Mouse (Mus musculus) mature B cell (primary cell): ENCODE results near the gene Esrrb.

Experiments
- in situ Hi-C: fragments of 300-500 bp; cut with MboI; formaldehyde crosslinking; loops from 2 replicates; pipeline ENCODE4 v1.14.3; 2019

Esrrb gene

DNA sequence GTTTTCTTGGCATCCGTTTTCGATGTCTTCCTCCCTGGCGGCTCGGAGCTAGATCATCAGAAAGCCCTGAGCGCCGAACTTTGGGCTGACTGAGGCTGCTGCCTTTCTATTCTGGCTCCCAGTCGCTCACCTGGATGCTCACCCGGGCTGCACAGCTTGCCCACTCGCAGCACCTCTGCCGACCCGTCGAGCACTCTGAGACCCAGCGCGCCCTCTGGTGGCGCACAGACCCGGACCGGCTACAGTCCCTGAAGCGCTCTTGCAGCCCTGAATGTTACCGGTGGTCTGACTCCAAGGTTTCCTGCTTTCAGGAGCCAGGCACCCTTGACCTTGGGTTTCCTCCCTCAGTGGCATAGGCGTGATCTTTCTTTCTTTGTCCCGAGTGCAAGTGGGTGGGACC lies 41.8 kb downstream of the Esrrb start:
- in situ Hi-C loops, result loop anchor here (10.0 kb wide), 1 partner anchor 268 kb away; no protein-coding TSS in a partner anchor

- in situ Hi-C loops, result no loop called here
Measured at GRCm38 (mm10) chr12:86421490-86421904, 60.6 kb downstream of the Esrrb start.

GRCm38 (mm10) chr12:86422166-86422910 lies 61.4 kb downstream of the Esrrb start:
- in situ Hi-C loops, result no loop called here

- in situ Hi-C loops, result no loop called here
Measured at GRCm38 (mm10) chr12:86423102-86423501, 62.2 kb downstream of the Esrrb start.

- in situ Hi-C loops, result no loop called here
Measured at GRCm38 (mm10) chr12:86427585-86427984, 66.7 kb downstream of the Esrrb start.

GRCm38 (mm10) chr12:86431671-86432070 lies 70.8 kb downstream of the Esrrb start:
- in situ Hi-C loops, result no loop called here

- in situ Hi-C loops, result no loop called here
Measured at GRCm38 (mm10) chr12:86433371-86433821, 72.5 kb downstream of the Esrrb start.

DNA sequence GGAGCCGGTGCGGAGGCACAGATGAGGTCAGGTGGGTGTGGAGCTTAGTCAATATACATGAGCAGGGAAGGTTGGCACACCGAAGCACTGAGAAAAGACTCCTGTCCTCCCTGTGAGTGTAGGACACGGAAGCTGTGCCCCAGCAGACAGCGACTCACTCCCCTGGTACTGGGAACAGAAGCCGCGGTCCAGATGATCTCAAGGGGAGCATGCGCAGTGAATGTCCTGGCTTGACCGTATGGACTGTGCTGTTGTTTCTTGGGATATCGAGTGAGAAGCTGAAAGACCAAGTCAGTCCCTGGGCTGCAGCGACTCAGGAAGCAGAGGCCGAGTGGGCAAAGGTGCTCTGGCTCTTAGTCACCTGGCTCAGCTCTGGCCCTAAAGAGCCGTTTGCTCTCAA lies 74.7 kb downstream of the Esrrb start:
- in situ Hi-C loops, result no loop called here

DNA sequence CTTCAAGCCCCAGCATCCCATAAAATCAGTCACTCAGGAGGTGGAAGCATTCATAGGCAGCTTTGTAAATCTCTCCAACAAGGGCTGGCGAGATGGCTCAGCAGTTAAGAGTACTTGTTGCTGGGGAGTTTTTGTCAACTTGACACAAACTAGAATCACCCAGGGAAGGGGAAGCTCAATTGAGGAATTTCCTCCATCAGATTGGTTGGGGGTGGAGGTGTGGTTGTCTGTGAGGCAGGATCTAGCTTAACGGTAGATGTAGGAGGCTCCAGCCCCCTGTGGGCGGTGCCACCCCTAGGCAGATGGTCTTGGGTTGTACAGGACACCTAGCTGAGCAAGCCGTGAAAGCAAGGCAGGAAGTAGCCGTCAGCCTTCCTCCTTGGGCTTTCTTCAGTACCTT lies 89.9 kb downstream of the Esrrb start:
- in situ Hi-C loops, result no loop called here

GRCm38 (mm10) chr12:86455009-86455408 lies 94.1 kb downstream of the Esrrb start:
- in situ Hi-C loops, result no loop called here

GRCm38 (mm10) chr12:86462742-86463470 lies 102.0 kb downstream of the Esrrb start:
- in situ Hi-C loops, result no loop called here

- in situ Hi-C loops, result no loop called here
Measured at GRCm38 (mm10) chr12:86464385-86464784, 103.5 kb downstream of the Esrrb start.

- in situ Hi-C loops, result no loop called here
Measured at GRCm38 (mm10) chr12:86466180-86466579, 105.3 kb downstream of the Esrrb start.

DNA sequence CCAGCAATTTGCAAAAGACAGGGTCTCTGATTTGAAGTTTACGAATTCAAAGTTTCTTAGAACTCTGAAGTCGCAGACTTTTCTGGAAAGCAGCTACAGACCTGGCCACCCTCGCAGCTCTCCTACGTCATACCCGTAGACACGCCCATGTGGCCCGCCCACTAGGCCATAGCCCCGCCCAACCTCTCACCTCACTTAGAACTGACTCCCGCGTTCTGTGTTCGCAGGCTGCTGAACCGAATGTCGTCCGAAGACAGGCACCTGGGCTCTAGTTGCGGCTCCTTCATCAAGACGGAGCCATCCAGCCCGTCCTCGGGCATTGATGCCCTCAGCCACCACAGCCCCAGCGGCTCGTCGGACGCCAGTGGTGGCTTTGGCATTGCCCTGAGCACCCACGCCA lies 109.0 kb downstream of the Esrrb start:
- in situ Hi-C loops, result no loop called here

GRCm38 (mm10) chr12:86470912-86471311 lies 110.0 kb downstream of the Esrrb start:
- in situ Hi-C loops, result no loop called here

- in situ Hi-C loops, result no loop called here
Measured at GRCm38 (mm10) chr12:86473630-86474029, 112.7 kb downstream of the Esrrb start.

- in situ Hi-C loops, result no loop called here
Measured at GRCm38 (mm10) chr12:86475994-86476393, 115.1 kb downstream of the Esrrb start.

DNA sequence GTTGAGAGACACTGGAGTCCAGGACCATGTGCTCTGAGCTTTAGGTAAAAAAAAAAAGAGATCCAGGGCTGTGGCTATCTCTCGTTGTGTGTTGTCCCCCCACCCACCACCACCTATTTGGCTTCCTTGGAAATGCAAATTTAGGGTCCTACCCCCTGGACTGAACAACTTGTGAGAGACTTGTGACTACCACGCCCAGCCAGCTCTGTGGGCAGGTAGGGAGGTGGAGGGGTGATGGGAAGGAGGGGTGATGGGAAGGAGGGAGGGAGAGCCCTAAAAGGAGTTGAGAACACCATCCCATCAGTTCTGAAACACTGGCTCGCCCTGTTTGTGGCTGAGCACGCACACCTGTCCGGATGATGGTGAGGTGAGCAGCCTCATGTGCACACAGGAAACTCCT lies 118.0 kb downstream of the Esrrb start:
- in situ Hi-C loops, result no loop called here

DNA sequence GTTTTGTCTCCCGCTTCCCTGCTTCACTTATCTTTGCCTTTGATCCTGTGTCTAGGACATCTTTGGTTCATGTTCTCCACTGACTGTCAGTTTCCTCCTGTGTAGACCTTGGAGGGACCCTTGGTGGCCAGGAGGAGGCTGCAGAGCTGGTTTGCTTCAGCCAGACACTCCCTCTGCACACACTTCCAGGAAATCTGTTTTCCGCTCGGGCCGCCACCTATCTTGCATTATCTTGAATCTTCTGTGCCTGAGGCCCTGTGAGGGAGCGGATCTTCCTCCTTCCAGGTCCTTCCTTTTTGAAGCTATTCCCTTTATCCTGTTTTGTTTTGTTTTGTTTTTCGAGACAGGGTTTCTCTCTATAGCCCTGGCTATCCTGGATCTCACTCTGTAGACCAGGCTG lies 121.1 kb downstream of the Esrrb start:
- in situ Hi-C loops, result no loop called here

- in situ Hi-C loops, result no loop called here
Measured at GRCm38 (mm10) chr12:86483413-86483841, 122.5 kb downstream of the Esrrb start.

- in situ Hi-C loops, result no loop called here
Measured at GRCm38 (mm10) chr12:86488005-86488404, 127.1 kb downstream of the Esrrb start.

DNA sequence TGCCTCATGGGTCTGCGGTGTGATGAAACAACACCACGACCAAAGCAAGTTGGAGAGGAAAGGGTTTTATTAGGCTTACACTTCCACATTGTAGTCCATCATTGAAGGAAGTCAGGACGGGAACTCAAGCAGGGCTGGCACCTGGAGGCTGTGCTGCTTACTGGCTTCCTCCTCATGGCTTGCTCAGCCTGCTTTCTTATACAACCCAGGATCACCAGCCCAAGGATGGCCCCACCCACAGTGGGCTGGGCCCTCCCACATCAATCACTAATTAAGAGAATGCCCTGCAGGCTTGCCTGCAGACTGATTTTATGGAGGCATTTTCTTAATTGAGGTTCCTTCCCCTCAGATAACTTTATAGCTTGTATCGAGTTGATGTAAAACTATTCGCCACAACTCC lies 129.1 kb downstream of the Esrrb start:
- in situ Hi-C loops, result no loop called here

GRCm38 (mm10) chr12:86491500-86491899 lies 130.6 kb downstream of the Esrrb start:
- in situ Hi-C loops, result no loop called here
